Mouse (Mus musculus): ENCODE data around the gene Paqr6.
A peak's percentile ranks its signal among the peaks of the same experiment; 100 is the strongest.
"Not testable (repeated sequence)": the region's sequence is repeated elsewhere in the genome, so short reads cannot be mapped to it uniquely, and the experiment has no call there.

Gene Paqr6

DNA sequence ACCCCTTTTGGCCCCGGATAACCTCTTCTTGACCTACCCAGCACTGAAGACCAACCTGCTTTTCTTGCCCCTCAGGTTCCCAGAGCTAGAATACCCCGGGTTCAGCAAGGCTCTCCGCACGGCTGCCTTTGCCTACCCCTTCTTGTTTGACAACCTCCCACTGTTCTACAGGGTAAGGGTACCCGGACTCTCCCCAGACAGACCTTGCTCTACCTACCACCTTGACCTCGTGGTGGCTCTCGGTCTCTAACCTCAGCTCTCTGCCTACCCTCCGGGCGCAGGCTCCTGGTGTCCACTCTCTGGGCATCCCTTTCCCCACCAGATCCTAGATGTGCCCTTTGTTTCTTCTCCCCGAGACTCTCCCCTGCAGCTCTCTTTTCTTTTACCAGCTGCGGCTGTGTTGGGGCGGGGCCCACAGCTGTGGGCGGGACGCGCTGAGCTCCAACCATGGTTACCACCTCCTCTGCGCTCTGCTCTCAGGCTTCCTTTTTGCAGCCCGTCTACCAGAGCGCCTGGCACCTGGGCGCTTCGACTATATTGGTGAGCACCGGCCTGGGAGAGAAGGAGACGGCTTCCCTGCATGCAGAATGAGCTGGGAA, 2.5 kb downstream of the Paqr6 start:
- DNase-seq = peak; percentile 53

DNA sequence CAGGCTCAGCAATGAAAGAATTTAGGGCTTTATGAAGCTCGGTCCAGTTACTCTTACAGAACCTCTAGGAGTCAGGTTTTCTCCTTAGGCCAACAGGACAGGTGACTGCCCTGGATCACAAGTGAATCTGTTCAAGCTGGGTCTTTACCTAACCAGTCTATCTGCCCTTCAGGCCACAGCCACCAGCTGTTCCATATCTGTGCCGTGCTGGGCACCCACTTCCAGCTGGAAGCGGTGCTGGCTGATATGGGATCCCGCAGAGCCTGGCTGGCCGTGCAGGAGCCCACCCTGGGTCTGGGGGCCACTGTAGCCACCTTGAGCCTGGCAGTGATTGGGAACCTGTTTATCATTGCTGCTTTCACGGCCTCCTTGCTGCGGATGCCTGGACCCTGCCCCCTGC, 3.1 kb downstream of the Paqr6 start:
- DNase-seq = not testable (repeated sequence)

DNA sequence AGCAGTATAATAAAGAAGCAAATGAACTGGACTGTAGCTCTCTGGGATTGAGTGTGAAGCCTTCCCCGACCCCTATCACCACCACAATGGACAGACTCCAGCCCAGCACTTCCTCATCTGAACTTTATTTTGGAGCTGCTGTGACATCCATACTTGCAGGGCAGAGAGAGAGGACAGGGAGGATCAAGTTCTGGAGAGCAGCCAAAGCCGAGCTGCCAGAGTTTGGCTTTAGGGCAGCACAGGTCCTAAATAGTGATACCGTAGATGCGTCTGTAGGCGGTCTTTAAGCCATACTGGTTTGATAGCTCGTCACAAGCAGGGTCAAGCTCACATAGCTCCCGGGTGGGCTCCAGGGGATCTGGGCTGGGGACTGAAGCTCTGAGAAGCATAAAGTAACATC, 4.1 kb downstream of the Paqr6 start:
- not testable (repeated sequence) for DNase-seq

DNA sequence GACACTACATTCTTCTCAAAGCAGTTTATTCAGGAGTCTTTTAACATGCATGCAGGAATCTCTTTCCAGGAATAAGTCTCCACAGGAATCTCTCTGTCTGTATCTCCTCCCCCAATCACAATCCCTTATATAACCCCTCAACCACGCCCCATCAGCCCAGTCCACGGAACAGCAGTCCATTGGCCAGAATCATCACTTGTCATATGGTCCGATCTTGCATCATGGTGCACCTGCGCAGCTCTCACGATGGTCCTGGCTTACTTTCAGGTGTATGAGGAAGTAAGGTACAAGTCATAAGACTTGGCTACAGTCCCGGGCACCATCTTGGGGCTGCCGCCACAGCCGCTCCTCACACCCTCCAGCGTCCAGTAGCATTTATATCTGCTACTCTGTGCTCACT, 8.3 kb downstream of the Paqr6 start, which contains the start of gene Bglap3:
Gene Bglap3, minus strand, starts transcription at position 101 of the 400 bp plus-strand sequence.
- not testable (repeated sequence) for DNase-seq

DNA sequence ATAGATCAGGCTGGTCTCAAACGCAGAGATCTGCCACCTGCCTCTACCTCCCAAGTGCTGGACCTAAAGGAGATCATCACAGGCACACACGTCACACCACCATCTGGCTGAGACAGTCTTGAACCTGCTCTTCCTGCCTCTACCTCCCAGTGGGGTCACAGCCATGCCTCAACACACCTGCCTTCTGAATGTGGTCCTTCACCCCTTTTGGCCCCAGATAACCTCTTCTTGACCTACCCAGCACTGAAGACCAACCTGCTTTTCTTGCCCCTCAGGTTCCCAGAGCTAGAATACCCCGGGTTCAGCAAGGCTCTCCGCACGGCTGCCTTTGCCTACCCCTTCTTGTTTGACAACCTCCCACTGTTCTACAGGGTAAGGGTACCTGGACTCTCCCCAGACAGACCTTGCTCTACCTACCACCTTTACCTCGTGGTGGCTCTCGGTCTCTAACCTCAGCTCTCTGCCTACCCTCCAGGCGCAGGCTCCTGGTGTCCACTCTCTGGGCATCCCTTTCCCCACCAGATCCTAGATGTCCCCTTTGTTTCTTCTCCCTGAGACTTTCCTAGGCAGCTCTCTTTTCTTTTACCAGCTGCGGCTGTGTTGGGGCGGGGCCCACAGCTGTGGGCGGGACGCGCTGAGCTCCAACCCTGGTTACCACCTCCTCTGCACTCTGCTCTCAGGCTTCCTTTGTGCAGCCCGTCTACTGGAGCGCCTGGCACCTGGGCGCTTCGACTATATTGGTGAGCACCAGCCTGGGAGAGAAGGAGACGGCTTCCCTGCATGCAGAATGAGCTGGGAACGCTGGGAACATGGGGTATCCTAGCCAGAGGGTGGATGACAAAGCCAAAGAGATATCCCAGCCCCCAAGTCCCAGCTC, 11.6 kb downstream of the Paqr6 start:
- DNase-seq = not testable (repeated sequence)

DNA sequence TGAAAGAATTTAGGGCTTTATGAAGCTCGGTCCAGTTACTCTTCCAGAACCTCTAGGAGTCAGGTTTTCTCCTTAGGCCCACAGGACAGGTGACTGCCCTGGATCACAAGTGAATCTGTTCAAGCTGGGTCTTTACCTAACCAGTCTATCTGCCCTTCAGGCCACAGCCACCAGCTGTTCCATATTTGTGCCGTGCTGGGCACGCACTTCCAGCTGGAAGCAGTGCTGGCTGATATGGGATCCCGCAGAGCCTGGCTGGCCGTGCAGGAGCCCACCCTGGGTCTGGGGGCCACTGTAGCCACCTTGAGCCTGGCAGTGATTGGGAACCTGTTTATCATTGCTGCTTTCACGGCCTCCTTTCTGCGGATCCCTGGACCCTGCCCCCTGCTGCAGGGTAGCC, 12.3 kb downstream of the Paqr6 start:
- DNase-seq = not testable (repeated sequence)

DNA sequence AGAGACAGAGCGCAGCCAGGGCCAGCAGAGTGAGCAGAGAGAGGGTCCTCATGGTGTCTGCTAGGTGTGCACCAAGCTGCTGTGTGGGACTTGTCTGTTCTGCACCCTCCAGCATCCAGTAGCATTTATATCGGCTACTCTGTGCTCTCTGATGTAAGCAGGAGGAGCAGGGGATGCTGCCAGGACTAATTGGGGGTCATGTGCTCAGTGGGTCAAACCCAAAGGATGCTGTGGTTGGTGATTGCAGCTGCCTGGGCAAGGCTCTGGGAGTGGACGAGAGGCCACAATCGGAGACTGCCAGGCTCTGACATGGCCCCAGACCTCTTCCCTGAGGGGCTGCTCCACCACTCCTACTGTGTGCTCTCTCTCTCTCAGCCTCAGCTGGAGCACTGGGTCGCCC, 14.2 kb downstream of the Paqr6 start, which contains the start of gene Bglap2:
Gene Bglap2, minus strand, starts transcription at position 101 of the 400 bp plus-strand sequence.
- not testable (repeated sequence) for DNase-seq

DNA sequence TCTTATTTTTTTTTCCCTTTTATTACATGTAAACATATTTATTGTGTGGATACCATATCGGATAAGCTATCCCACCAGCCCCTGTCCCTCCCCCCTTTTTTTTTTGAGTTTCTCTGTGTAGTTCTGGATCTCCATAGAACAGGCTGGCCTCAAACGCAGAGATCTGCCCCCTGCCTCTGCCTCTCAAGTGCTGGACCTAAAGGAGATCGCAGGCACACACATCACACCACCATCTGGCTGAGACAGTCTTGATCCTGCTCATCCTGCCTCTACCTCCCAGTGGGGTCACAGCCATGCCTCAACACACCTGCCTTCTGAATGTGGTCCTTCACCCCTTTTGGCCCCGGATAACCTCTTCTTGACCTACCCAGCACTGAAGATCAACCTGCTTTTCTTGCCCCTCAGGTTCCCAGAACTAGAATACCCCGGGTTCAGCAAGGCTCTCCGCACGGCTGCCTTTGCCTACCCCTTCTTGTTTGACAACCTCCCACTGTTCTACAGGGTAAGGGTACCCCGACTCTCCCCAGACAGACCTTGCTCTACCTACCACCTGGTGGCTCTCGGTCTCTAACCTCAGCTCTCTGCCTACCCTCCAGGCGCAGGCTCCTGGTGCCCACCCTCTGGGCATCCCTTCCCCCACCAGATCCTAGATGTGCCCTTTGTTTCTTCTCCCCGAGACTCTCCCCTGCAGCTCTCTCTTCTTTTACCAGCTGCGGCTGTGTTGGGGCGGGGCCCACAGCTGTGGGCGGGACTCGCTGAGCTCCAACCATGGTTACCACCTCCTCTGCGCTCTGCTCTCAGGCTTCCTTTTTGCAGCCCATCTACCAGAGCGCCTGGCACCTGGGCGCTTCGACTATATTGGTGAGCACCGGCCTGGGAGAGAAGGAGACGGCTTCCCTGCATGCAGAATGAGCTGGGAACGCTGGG, 17.3 kb downstream of the Paqr6 start:
- not testable (repeated sequence) for DNase-seq

DNA sequence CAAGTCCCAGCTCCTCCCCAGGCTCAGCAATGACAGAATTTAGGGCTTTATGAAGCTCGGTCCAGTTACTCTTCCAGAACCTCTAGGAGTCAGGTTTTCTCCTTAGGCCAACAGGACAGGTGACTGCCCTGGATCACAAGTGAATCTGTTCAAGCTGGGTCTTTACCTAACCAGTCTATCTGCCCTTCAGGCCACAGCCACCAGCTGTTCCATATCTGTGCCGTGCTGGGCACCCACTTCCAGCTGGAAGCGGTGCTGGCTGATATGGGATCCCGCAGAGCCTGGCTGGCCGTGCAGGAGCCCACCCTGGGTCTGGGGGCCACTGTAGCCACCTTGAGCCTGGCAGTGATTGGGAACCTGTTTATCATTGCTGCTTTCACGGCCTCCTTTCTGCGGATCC, 18.0 kb downstream of the Paqr6 start:
- DNase-seq = not testable (repeated sequence)

DNA sequence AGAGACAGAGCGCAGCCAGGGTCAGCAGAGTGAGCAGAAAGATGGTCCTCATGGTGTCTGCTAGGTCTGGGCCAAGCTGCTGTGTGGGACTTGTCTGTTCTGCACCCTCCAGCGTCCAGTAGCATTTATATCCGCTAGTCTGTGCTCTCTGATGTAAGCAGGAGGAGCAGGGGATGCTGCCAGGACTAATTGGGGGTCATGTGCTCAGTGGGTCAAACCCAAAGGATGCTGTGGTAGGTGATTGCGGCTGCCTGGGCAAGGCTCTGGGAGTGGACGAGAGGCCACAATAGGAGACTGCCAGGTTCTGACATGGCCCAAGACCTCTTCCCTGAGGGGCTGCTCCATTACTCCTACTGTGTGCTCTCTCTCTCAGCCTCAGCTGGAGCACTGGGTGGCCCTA, 20.0 kb downstream of the Paqr6 start, which contains the start of gene Bglap:
Gene Bglap, minus strand, starts transcription at position 101 of the 400 bp plus-strand sequence.
- no peak for DNase-seq

DNA sequence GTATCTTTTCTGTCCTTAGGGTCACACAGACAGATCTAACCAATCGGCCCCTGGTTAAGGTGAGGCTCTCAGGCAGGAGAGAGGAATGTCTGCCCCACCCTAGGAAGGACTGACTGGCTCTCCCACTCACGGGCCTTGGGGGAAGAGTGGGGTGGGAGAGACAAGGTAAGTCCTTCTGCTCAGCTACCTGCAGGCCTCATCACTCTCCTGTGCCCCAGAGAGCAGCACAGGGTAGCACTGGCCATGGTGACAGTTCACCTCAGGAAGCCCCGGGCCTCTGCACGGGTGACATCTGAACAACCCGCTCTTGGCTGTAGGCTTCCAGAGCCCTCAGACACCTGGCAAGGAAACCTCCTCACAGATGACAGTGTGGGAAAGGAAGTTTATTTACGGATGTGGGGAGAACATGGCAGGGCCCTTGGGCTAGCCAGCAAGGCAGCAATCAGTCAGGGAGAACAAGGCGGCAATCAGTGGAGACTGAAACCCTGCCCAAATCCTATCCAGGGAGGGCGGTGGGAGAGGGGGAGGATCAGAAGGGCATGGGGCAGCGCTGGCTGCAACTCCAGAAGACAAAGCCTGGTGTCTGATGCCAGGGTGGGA, 29.5 kb downstream of the Paqr6 start:
- DNase-seq = no peak

DNA sequence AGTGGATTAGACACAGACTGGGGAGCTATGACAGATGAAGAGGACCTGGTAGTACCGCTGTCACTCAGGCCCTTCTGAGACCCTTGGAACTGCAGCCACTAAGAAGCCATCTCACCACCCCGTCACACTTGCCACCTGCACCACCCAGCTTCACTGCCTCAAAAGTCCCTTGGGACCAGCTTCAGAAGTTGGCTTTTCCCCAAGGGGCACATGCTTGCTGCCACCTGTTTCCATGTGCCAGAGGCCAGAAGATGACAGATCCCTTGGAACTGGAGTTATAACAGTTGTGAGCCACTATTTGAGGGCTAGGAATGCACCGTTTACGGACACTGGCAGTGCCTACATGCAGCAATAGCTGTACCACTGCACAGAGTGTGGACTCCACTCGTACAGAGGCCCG, 30.9 kb downstream of the Paqr6 start:
- DNase-seq = no peak

DNA sequence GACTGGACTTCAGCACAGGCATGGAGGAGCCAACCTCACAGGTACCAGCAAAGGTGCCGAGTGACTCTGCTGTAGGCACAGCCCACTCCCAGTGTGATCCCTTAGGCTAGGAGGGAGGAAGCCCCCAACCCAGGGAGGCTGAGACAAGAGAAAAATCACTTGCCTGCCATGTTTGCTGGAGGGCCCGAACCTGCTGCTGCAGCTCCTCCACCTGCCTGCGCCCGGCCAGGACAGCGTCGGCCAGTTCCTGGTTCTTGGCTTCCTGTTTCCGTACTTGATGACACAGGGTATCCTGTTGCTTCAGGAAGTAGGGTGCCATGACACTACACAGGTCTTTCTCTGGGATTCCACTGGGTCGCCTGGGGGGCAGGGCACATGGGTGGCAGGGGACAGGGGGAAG, 31.4 kb downstream of the Paqr6 start:
- no peak for DNase-seq

DNA sequence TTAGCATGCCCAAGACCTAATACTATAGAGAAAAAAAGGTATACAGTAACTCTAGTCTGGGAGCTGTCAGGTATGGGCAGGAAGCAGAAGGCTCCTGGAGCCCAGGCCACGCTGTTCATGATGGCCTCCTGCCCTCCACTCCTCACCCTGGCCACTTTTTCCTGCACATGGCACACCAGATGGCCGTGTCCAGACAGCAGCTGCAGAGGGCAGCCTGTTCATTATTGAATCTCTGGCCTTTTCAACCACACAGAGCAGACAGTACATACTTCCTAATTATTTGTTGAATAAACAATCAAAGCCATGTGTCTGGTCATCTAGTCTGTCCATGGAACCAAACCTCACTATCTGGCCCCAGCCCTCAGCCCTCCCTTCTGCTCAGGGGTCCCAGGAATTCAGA, 34.3 kb downstream of the Paqr6 start:
- no peak for DNase-seq

DNA sequence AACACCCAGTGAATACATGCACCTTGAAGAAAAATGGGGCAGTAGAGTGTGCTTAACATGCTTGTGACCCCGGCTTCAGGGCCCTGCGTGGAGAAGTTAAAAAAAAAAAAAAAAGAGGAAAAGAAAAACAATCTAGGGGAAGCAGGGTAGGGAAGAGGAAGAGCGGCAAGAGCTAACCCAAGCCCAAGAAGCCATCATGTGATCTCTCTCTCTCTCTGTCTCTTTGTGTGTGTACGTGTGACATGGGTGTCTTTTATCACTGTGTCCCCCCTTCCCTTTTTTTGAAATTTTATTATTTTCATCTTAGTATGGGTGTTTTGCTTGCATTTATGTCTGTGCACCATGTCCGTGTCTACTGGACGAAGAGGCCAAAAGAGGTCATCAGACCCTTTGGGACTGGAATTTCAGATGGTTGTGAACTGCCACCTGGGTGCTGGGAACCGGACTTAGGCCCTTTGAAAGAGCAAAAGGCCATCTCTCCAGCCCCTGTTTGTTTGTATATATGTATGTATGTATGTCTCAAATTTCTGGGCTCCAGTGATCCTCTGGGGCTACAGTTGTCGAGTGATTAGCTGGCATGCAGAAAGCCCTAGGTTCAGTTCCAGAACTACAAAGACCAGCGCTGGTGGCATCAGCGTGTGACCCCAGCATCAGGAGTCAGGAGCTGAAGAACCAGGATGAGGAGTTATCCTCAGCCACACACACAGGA, 39.3 kb downstream of the Paqr6 start:
- DNase-seq = no peak

DNA sequence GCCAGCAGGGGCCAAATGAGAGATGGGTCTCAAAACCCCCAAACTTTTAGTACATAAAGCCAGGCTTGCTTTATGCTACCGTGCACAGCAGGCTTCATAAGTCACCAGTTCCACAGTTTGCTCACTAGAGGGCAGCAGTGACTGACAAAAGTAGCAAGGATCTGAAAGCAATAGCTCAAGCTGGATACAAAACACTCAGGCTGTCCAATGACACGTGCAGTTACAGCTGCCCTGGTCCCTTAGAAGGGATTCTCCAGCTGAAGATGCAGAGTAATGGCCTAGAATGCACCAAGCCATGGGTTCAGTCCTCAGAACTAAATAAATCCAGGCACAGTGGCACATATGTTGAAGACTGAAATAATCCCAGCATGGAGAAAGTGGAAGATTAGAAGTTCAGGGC, 42.7 kb downstream of the Paqr6 start:
- peak; percentile 48 for DNase-seq

DNA sequence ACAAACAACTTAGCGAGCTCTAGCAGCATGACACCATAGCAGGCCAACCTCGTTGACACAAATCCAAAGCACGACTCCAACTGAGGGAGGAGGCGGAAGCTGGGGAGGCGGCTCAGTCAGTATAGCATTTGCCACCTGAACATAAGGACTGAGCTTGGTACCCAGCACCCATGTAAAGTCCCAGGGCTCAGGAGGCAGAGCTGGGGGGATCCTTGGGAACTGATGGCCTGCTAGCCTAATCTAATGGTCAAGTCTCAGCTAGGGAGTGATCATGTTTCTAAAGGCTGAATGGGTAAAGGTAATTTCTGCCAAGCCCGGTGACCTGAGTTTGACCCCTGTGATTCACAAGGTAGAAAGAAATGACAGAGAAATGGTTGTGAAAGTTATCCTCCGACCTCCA, 43.1 kb downstream of the Paqr6 start:
- DNase-seq = no peak

DNA sequence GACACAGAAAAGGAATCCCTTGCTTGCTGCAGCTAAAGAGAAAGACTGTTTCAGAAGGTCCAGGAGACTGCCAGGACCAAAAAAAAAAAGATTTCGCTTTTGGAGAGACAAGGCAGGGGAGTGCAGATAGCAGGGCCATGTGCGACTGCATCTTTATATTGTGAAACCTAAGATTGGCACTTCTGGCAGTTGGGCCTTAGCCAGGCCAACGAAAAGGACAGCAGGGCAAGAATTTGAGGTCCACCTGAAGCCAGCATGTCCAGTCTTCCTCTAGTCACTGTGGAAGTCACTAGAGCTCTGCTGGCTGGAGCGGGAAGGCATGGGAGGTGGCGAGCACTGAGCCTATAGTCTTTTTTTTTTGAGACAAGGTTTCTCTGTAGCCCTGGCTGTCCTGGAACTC, 44.6 kb downstream of the Paqr6 start:
- DNase-seq = no peak

DNA sequence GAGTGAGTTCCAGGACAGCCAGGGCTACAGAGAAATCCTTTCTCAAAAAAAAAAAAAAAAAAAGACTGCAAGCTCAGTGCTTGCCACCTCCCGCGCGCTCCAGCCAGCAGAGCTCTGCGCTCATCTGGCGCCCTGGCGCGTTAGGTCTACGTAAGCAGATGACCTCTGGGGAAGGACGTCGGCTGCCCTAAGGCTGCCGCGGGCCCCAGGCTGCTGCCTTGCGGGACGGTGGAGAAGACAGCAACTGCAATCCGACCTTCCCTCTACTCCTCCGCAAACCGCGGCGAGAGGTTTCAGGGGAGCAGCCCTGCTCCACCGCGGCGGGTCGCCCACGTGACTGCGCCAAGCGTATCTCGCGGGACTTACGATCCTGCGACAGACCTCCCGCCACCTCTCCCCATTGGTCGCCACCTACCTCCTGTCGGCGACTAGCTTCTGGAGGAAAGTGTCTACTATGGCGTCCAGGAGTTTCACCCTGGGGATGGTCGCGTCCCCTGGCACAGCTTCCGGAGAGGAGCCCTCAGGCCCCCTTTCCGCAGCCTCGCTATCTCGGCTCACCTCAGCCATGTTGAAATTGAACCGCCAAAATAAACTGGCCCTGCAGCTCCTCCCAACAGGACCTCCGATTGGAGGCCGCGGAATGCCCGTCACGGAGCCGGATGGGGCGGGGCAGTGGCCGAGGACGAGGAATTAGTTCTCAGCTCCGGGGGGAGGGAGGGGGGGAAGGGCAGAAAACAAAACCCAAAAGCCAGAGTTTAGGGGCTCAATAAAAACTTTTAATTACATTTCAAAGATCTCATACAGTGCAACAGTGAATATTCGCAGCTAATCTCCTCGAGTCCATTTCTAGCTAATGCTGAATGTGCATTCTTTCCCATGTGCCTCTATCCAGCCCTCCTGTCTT, 45.6 kb downstream of the Paqr6 start, which contains the start of gene Pmf1:
Gene Pmf1, minus strand, starts transcription at position 591 of the 904 bp plus-strand sequence.
- peak; percentile 88 for DNase-seq

DNA sequence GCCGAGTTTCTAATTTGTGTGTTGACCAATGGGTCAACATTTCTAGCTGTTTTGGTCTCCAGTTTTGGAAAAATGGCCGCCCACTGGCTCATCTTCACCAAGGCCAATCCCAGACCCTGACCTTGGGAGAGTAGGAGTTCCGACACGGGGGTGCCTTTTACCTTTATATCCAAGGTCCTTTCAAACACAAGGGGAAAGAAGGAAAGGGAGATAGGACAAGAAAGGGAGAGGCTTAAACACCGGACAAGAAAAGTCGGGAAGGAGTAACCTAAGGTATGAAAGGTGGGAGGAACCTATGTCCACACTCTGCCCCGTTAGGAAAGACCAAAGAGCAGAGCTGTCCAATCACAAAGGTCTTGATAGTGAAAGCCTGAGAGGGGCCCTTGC, 46.3 kb downstream of the Paqr6 start:
- no peak for DNase-seq

DNA sequence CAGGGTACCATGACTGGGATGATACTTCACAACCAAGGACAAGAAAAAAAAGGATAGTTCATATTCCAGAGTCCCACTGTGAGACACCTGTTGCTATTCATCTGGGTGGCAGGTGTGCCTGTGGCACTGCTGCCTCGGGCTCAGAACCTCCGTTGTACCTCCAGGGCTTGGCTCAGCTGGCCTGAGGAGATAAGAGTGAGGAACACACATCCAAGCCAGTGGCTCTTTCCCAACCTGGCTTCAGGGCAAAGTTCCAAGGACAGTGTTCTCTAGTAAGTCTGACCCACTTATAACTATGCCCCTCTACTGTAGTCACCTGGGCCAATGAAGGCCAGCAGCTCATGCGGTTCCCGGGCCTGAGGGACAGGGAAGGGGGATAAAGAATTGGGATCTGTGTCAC, 47.3 kb downstream of the Paqr6 start:
- DNase-seq = no peak
